Mouse (Mus musculus): Measurements from ENCODE around the gene Tmed1.

DNA sequence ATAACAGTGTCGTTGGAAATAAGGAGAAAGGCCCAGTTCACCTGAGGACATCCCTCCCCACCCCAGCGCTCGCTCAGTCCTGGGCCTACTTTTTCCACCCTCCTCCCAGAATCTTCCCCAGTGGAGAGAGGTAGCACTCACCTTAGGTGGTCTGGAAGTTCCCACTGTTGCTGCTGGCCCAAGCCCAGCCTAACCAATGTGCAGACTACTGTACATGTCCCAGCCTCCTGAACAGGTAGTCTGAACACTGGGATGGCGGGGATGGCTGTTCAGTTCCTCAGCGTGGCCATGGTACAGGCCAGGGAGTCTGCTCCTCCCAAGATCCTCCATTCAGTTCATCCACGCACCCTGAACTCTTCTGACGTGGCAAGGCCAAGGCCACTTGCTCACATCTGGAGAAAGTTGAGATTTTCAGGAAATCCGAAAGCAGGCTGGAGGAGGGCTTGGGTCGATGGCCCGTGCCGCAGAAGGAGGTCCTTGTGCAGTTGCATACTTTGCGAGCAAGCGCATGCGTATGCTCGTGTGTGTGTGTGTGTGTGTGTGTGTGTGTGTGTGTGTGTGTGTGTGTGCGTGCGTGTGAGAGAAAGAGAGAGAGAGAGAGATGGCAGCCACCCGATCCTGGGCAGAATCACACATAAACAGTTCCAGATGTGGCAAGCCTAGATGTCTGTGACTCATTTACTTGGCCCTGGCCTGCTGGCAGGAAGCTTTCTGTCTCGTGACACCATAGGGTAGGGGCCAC lies 13.6 kb downstream of the Tmed1 start:
- TF ChIP-seq EP300 (IDR thresholded peaks at IDR 0.05; ENCODE audit: insufficient read depth, low read depth, low read length) (no peak; the same call in 1 of the 2 replicates), CTCF (IDR thresholded peaks at IDR 0.05) (no peak)

Measured in heart, adult 2 months (tissue).